Mouse (Mus musculus): ENCODE data around the gene Sfxn4. TPM values are rescaled to one million over a fixed set of nuclear protein-coding genes. Genes with fewer than 3 reads are reported as not detected.

The Sfxn4 gene
- polyA plus RNA-seq (2012; ENCODE audit: low replicate concordance), result 0.11 TPM in 1 of 2 replicates, not detected in the other

DNA sequence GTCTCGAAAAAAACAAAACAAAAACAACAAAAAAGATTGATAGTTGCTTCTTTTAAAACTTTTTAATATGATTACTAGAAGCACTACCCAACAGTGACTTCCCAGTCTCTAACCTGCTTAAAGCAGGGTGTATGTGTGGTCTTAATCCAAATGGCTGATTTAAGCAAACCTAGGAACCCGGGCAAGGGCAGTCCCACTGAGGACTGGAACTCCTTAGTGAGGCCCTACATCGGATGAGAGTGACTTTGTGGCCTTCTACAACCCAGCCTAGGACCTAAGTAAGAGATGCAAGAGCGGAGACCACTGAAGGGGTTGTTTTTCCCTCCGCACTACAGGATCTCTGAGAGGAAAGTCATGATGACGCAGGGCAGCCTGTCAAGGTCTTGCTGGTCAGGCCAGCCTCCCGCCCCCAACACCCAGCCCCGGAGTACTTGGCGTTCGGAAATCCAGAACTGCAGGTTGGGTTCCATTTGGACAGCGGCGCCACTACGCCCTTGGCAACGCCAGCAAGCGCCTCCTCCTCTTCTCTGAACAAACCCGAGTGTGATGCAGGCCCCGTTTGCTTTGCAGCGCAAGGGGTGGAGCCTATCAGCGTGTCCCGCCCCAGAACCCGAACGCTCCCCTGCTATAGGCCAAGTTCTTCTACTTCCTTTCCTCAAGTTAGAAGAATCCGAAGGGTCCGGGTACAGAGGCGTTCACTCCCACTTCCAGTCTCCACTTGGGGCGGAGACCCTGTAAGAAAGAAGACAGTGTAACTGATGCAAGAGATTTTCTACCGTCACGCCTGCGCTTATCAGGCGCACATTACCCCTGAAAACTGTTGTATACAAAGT is at the start of gene Sfxn4:
Gene Sfxn4 (minus strand): TSS at position 612 of the 833 bp plus-strand sequence.

DNA sequence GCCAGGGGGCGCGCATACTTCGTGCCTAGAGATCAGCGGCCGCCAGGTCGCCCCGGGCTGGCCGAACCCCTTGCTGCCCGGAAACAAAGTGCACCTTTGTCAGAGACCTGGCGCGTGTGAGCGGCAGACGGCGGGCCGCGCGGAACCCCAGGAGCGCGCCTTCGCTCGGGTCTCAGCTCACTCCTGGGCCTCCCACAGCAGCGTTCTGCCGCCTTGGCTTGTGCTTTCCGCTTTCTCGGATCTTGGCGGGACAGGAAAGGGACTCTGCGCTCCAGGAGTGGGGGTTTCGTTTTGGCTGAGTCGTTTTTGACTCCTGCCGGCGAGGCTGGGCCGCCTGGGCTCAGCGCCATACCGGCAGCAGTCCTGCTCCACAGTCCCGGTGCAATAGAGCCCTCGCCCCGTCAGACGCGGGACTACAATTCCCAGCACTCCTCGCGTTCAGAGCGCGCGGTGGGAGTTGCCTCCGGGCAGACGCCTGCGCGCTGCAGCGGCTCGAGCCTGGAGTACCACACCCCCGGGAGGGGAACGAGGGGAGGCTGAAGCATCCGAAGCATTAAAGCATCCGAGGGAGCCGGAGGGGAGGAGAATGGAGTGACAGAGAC is 28.5 kb upstream of the Sfxn4 start, which contains the start of gene Grk5:
Gene Grk5 (plus strand): TSS at position 36 of the 602 bp plus-strand sequence.

GRCm38 (mm10) chr19:60874064-60874694 is 12.9 kb upstream of the Sfxn4 start, which contains the start of gene Prdx3:
Gene Prdx3, minus strand, starts transcription at chr19:60874556.

GRCm38 (mm10) chr19:60811098-60812035 is 49.9 kb downstream of the Sfxn4 start, which contains the start of gene Fam45a:
Gene Fam45a, plus strand, starts transcription at chr19:60811585.

GRCm38 (mm10) chr19:60790551-60791161 is 70.6 kb downstream of the Sfxn4 start, which contains the start of gene Eif3a:
Gene Eif3a, minus strand, starts transcription at chr19:60790658.

Other genes with a start within 250 kb of the Sfxn4 start
- gene Nanos1, start 105.5 kb downstream of the Sfxn4 start, polyA plus RNA-seq (2012; ENCODE audit: low replicate concordance), result 6.7 and 11.5 TPM in 2 replicates
- 20.2 and 78.4 TPM in 2 replicates for gene Eif3a, start 70.8 kb downstream of the Sfxn4 start, polyA plus RNA-seq (2012; ENCODE audit: low replicate concordance)
- gene Fam45a, start 49.9 kb downstream of the Sfxn4 start, polyA plus RNA-seq (2012; ENCODE audit: low replicate concordance), result 1.1 and 4.1 TPM in 2 replicates
- 14.3 and 21.4 TPM in 2 replicates for gene Prdx3, start 13.1 kb upstream of the Sfxn4 start, polyA plus RNA-seq (2012; ENCODE audit: low replicate concordance)
- gene Grk5, start 28.3 kb upstream of the Sfxn4 start, polyA plus RNA-seq (2012; ENCODE audit: low replicate concordance), result 1.2 TPM in 2 replicates